Mouse (Mus musculus): Measurements from ENCODE around the gene Spata33. TPM values are rescaled to one million over a fixed set of nuclear protein-coding genes. Genes with fewer than 3 reads are reported as not detected.

Gene Spata33
- 0.32 and 0.66 TPM in 2 replicates for polyA plus RNA-seq (2015; fragmentation: Nextera tagmentation; extraction: Ambion mirVana)

- peaks cover 28% of the 10 kb centered on the region for H3K36me3 ChIP-seq (replicated peaks; ENCODE audit: insufficient read depth, low read length)
- peak within 1 kb of the TSS; percentile 99 for H3K9ac ChIP-seq (replicated peaks)
- peak within 1 kb of the TSS; percentile 86 for H3K27ac ChIP-seq (ENCODE audit: low read depth)
- no peaks in the 10 kb centered on the region for H3K27me3 ChIP-seq (ENCODE audit: insufficient read depth, low read length)
- H3K4me3 ChIP-seq (ENCODE audit: low read depth, low read length): peak within 1 kb of the TSS; percentile 98
- DNase-seq: peak; percentile 98
- H3K4me2 ChIP-seq (ENCODE audit: low read depth, low read length): peak within 1 kb of the TSS; percentile 92
- TF ChIP-seq EP300 (IDR thresholded peaks at IDR 0.05; ENCODE audit: low read depth) (peak; percentile 42; the same call in 1 of the 2 replicates), CTCF (IDR thresholded peaks at IDR 0.05; ENCODE audit: low read depth) (peak; percentile 73)
- no peaks in the 10 kb centered on the region for H3K9me3 ChIP-seq (ENCODE audit: low read length)
- H3K4me1 ChIP-seq (ENCODE audit: insufficient read depth): peaks cover 13% of the 10 kb centered on the region
- ATAC-seq: peak; percentile 95
- WGBS (ENCODE audit: insufficient replicate concordance): under 1% methylated on average over 76 of the region's 76 CpGs
These were observed at the start of gene Spata33, which contains the start of gene Chmp1a for GRCm38 (mm10) chr8:123212321-123213117. Gene Spata33, plus strand, starts transcription at chr8:123212832. Gene Chmp1a, minus strand, starts transcription at chr8:123212763.

- peak; percentile 57 for DNase-seq
- H3K9me3 ChIP-seq (ENCODE audit: low read length): peaks cover 6% of the 10 kb centered on the region; the same call in 1 of the 2 replicates
- H3K4me1 ChIP-seq (ENCODE audit: insufficient read depth): 0 out of 2 replicates have a peak, but pooled peaks cover 3% of the 10 kb centered on the region
- TF ChIP-seq EP300 (IDR thresholded peaks at IDR 0.05; ENCODE audit: low read depth) (no peak), CTCF (IDR thresholded peaks at IDR 0.05; ENCODE audit: low read depth) (no peak)
- no peak overlapping the region for H3K4me3 ChIP-seq (ENCODE audit: low read depth, low read length)
- WGBS (ENCODE audit: insufficient replicate concordance): 58% methylated on average over 3 of the region's 3 CpGs
- no peaks in the 10 kb centered on the region for H3K36me3 ChIP-seq (replicated peaks; ENCODE audit: insufficient read depth, low read length)
- H3K4me2 ChIP-seq (ENCODE audit: low read depth, low read length): no peak overlapping the region
- H3K27me3 ChIP-seq (ENCODE audit: insufficient read depth, low read length): no peaks in the 10 kb centered on the region
- peak overlapping the region; percentile 77 for H3K27ac ChIP-seq (ENCODE audit: low read depth)
- no peak overlapping the region for H3K9ac ChIP-seq (replicated peaks)
- peak; percentile 95 for ATAC-seq
These were observed 31.2 kb upstream of the Spata33 start for GRCm38 (mm10) chr8:123181391-123181790.

GRCm38 (mm10) chr8:123185566-123186409 lies 26.8 kb upstream of the Spata33 start, which contains the start of gene Dpep1:
Gene Dpep1, plus strand, starts transcription at chr8:123186242.
- H3K4me3 ChIP-seq (ENCODE audit: low read depth, low read length): no peak within 1 kb of the TSS
- H3K9ac ChIP-seq (replicated peaks): 0 out of 2 replicates have a peak within 1 kb of the TSS, but pooled peaks have one; percentile 6
- 51% methylated on average over 19 of the region's 19 CpGs for whole genome bisulfite sequencing (ENCODE audit: insufficient replicate concordance)
- no peak within 1 kb of the TSS for H3K27ac ChIP-seq (ENCODE audit: low read depth)
- TF ChIP-seq CTCF (IDR thresholded peaks at IDR 0.05; ENCODE audit: low read depth): no peak
- no peak for TF ChIP-seq EP300 (IDR thresholded peaks at IDR 0.05; ENCODE audit: low read depth)
- H3K4me1 ChIP-seq (ENCODE audit: insufficient read depth): 0 out of 2 replicates have a peak, but pooled peaks cover 5% of the 10 kb centered on the region
- ATAC-seq (peak; percentile 7; the same call in 1 of the 2 replicates), DNase-seq (no peak)
- no peaks in the 10 kb centered on the region for H3K9me3 ChIP-seq (ENCODE audit: low read length)
- no peak within 1 kb of the TSS for H3K4me2 ChIP-seq (ENCODE audit: low read depth, low read length)
- H3K27me3 ChIP-seq (ENCODE audit: insufficient read depth, low read length): no peaks in the 10 kb centered on the region
- no peaks in the 10 kb centered on the region for H3K36me3 ChIP-seq (replicated peaks; ENCODE audit: insufficient read depth, low read length)

GRCm38 (mm10) chr8:123188006-123188405 lies 24.6 kb upstream of the Spata33 start:
- Histone ChIP-seq H3K4me1 (ENCODE audit: insufficient read depth) (0 out of 2 replicates have a peak, but pooled peaks cover 2% of the 10 kb centered on the region), H3K36me3 (replicated peaks; ENCODE audit: insufficient read depth, low read length) (no peaks in the 10 kb centered on the region), H3K9ac (replicated peaks) (no peak overlapping the region), H3K4me2 (ENCODE audit: low read depth, low read length) (no peak overlapping the region), H3K27me3 (ENCODE audit: insufficient read depth, low read length) (no peaks in the 10 kb centered on the region), H3K27ac (ENCODE audit: low read depth) (no peak overlapping the region), H3K9me3 (ENCODE audit: low read length) (no peaks in the 10 kb centered on the region), H3K4me3 (ENCODE audit: low read depth, low read length) (no peak overlapping the region)
- ATAC-seq: no peak
- DNase-seq: no peak
- no peak for TF ChIP-seq EP300 (IDR thresholded peaks at IDR 0.05; ENCODE audit: low read depth)
- TF ChIP-seq CTCF (IDR thresholded peaks at IDR 0.05; ENCODE audit: low read depth): no peak
- 66% methylated on average over 2 of the region's 2 CpGs for WGBS (ENCODE audit: insufficient replicate concordance)

- H3K4me3 ChIP-seq (ENCODE audit: low read depth, low read length): no peak overlapping the region
- H3K9me3 ChIP-seq (ENCODE audit: low read length): no peaks in the 10 kb centered on the region
- DNase-seq (no peak), ATAC-seq (no peak)
- no peaks in the 10 kb centered on the region for H3K36me3 ChIP-seq (replicated peaks; ENCODE audit: insufficient read depth, low read length)
- no peak overlapping the region for H3K4me2 ChIP-seq (ENCODE audit: low read depth, low read length)
- WGBS (ENCODE audit: insufficient replicate concordance): 38% methylated on average over 7 of the region's 7 CpGs
- TF ChIP-seq EP300 (IDR thresholded peaks at IDR 0.05; ENCODE audit: low read depth): no peak
- no peak for TF ChIP-seq CTCF (IDR thresholded peaks at IDR 0.05; ENCODE audit: low read depth)
- no peaks in the 10 kb centered on the region for H3K27me3 ChIP-seq (ENCODE audit: insufficient read depth, low read length)
- no peak overlapping the region for H3K27ac ChIP-seq (ENCODE audit: low read depth)
- 0 out of 2 replicates have a peak, but pooled peaks cover 2% of the 10 kb centered on the region for H3K4me1 ChIP-seq (ENCODE audit: insufficient read depth)
- no peak overlapping the region for H3K9ac ChIP-seq (replicated peaks)
These were observed 23.8 kb upstream of the Spata33 start for GRCm38 (mm10) chr8:123188841-123189240.

Measured in liver, postnatal 0 days (tissue).